Mouse (Mus musculus): ENCODE measurements around the gene Gdpgp1. TPM values are rescaled to one million over a fixed set of nuclear protein-coding genes. Genes with fewer than 3 reads are reported as not detected.

Gdpgp1 gene
- polyA plus RNA-seq, 1 experiment from 2014 or later, result 2.4 TPM

- Histone ChIP-seq H3K4me1 (replicated peaks) (peaks cover 54% of the 10 kb centered on the region), H3K27me3 (no peaks in the 10 kb centered on the region), H3K9me3 (replicated peaks) (no peaks in the 10 kb centered on the region), H3K36me3 (peaks cover 36% of the 10 kb centered on the region), H3K27ac (0 out of 2 replicates have a peak overlapping the region, but pooled peaks have one; percentile 11), H3K4me2 (peak overlapping the region; percentile 92), H3K9ac (peak overlapping the region; percentile 90; the same call in 1 of the 2 replicates), H3K4me3 (replicated peaks) (no peak overlapping the region)
- no peak for DNase-seq
- ATAC-seq (ENCODE audit: low read depth), result no peak
- 57% methylated on average over 6 of the region's 6 CpGs for WGBS (ENCODE audit: insufficient replicate concordance)
Observed at GRCm38 (mm10) chr7:80230196-80230595, 2.5 kb upstream of the Gdpgp1 start.

DNA sequence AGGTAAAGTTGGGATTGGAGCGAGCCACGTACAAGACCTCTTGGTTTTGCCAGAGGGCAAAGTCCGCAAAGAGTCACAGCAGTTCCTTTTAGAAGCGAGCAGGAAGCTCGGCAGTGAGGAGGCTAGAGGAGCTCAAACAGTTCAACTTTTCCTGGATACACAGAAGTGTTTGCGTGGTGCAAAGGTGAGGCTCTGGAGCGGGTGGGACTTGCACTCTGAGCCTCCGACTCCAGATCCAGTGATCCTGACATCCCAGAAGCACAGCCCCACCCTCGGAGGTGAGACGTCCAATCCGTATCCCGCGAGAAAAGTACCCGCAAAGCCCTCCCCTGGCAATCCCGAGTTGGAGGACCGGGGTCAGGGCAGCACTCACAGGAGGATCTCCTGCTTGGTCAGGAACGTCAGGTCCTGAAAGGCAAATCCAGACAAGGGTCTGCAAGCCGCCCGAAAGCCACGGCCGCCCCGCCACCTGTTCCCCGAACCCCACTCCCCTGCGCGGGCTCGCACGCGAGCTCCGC lies 635 bp upstream of the Gdpgp1 start:
- peaks cover 18% of the 10 kb centered on the region for H3K36me3 ChIP-seq
- H3K27me3 ChIP-seq, result no peaks in the 10 kb centered on the region
- H3K27ac ChIP-seq, result peak overlapping the region; percentile 93
- H3K4me1 ChIP-seq (replicated peaks), result peaks cover 58% of the 10 kb centered on the region
- peak; percentile 33 for ATAC-seq (ENCODE audit: low read depth)
- H3K4me2 ChIP-seq, result peak overlapping the region; percentile 92
- peak overlapping the region; percentile 77 for H3K4me3 ChIP-seq (replicated peaks)
- H3K9ac ChIP-seq, result peak overlapping the region; percentile 90
- DNase-seq, result no peak
- no peaks in the 10 kb centered on the region for H3K9me3 ChIP-seq (replicated peaks)
- 1% methylated on average over 29 of the region's 29 CpGs for WGBS (ENCODE audit: insufficient replicate concordance)

GRCm38 (mm10) chr7:80233799-80234198 lies 1.1 kb downstream of the Gdpgp1 start:
- 38% methylated on average over 9 of the region's 9 CpGs for WGBS (ENCODE audit: insufficient replicate concordance)
- Histone ChIP-seq H3K27ac (peak overlapping the region; percentile 58), H3K9ac (peak overlapping the region; percentile 79), H3K4me1 (replicated peaks) (peaks cover 53% of the 10 kb centered on the region), H3K4me2 (peak overlapping the region; percentile 96), H3K4me3 (replicated peaks) (peak overlapping the region; percentile 77), H3K27me3 (no peaks in the 10 kb centered on the region), H3K9me3 (replicated peaks) (no peaks in the 10 kb centered on the region), H3K36me3 (peaks cover 13% of the 10 kb centered on the region)
- no peak for ATAC-seq (ENCODE audit: low read depth)
- DNase-seq, result no peak

DNA sequence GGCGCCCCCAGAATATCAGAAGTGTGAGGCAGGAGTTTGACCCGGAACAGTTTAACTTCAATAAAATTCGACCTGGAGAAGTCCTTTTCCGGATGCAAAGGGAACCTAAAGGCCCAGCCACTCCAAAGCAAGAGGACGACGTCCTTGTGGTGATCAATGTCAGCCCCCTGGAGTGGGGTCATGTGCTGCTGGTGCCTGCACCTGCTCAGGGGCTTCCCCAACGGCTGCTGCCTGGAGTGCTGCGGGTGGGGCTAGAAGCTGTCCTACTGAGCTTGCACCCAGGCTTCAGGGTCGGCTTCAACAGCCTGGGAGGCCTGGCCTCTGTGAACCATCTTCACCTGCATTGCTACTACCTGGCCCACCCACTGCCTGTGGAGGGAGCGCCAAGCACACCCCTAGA lies 5.9 kb downstream of the Gdpgp1 start:
- H3K27me3 ChIP-seq, result no peaks in the 10 kb centered on the region
- H3K4me3 ChIP-seq (replicated peaks), result no peak overlapping the region
- DNase-seq, result no peak
- WGBS (ENCODE audit: insufficient replicate concordance), result 80% methylated on average over 10 of the region's 10 CpGs
- no peaks in the 10 kb centered on the region for H3K9me3 ChIP-seq (replicated peaks)
- H3K36me3 ChIP-seq, result peaks cover 36% of the 10 kb centered on the region
- H3K27ac ChIP-seq, result no peak overlapping the region
- no peak for ATAC-seq (ENCODE audit: low read depth)
- H3K4me1 ChIP-seq (replicated peaks), result peaks cover 19% of the 10 kb centered on the region
- no peak overlapping the region for H3K9ac ChIP-seq
- no peak overlapping the region for H3K4me2 ChIP-seq

GRCm38 (mm10) chr7:80241661-80242060 lies 9.0 kb downstream of the Gdpgp1 start:
- Histone ChIP-seq H3K36me3 (peaks cover 36% of the 10 kb centered on the region), H3K4me3 (replicated peaks) (no peak overlapping the region), H3K9me3 (replicated peaks) (no peaks in the 10 kb centered on the region), H3K4me1 (replicated peaks) (peaks cover 9% of the 10 kb centered on the region), H3K9ac (no peak overlapping the region), H3K27me3 (no peaks in the 10 kb centered on the region), H3K27ac (no peak overlapping the region), H3K4me2 (no peak overlapping the region)
- ATAC-seq (ENCODE audit: low read depth) (no peak), DNase-seq (no peak)
- 78% methylated on average over 4 of the region's 4 CpGs for WGBS (ENCODE audit: insufficient replicate concordance)

DNA sequence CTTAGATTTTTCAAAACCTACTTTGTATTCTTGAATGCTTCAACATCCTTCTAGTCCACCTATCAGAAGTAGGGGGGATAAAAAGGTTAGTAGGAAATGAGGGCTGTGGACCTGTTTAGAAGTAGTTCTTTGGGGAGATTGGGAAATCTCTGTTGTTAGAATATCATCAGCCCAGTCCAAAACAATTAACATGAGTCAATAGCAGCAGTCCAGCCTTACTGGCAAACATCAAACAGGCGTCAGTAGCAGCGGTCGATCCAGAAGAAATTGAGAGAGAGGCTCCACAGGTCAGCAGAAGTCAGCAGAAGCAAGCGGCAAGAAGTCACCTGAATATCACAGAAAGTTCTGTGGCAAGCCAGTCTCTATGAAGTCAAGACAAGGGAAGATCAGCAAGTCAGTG lies 12.2 kb downstream of the Gdpgp1 start:
- no peak overlapping the region for H3K27ac ChIP-seq
- peaks cover 15% of the 10 kb centered on the region for H3K4me1 ChIP-seq (replicated peaks)
- H3K36me3 ChIP-seq, result peaks cover 14% of the 10 kb centered on the region
- H3K4me3 ChIP-seq (replicated peaks), result no peak overlapping the region
- H3K27me3 ChIP-seq, result peaks cover 3% of the 10 kb centered on the region; the same call in 1 of the 2 replicates
- ATAC-seq (ENCODE audit: low read depth) (no peak), DNase-seq (no peak)
- H3K9ac ChIP-seq, result no peak overlapping the region
- WGBS (ENCODE audit: insufficient replicate concordance), result 87% methylated on average over 4 of the region's 4 CpGs
- H3K4me2 ChIP-seq, result no peak overlapping the region
- H3K9me3 ChIP-seq (replicated peaks), result no peaks in the 10 kb centered on the region

- under 1% methylated on average over 48 of the region's 48 CpGs for WGBS (ENCODE audit: insufficient replicate concordance)
- H3K9ac ChIP-seq, result peak within 1 kb of the TSS; percentile 82
- H3K9me3 ChIP-seq (replicated peaks), result no peaks in the 10 kb centered on the region
- ATAC-seq (ENCODE audit: low read depth) (peak; percentile 94), DNase-seq (peak; percentile 97)
- no peaks in the 10 kb centered on the region for H3K36me3 ChIP-seq
- peak within 1 kb of the TSS; percentile 80 for H3K4me2 ChIP-seq
- H3K4me3 ChIP-seq (replicated peaks), result peak within 1 kb of the TSS; percentile 74
- H3K4me1 ChIP-seq (replicated peaks), result peaks cover 15% of the 10 kb centered on the region
- H3K27me3 ChIP-seq, result peaks cover 3% of the 10 kb centered on the region; the same call in 1 of the 2 replicates
- peak within 1 kb of the TSS; percentile 77 for H3K27ac ChIP-seq
Observed at GRCm38 (mm10) chr7:80246148-80246721, 13.6 kb downstream of the Gdpgp1 start, which contains the start of gene Ttll13. TSS of gene Ttll13 (plus strand) at chr7:80246376.

DNA sequence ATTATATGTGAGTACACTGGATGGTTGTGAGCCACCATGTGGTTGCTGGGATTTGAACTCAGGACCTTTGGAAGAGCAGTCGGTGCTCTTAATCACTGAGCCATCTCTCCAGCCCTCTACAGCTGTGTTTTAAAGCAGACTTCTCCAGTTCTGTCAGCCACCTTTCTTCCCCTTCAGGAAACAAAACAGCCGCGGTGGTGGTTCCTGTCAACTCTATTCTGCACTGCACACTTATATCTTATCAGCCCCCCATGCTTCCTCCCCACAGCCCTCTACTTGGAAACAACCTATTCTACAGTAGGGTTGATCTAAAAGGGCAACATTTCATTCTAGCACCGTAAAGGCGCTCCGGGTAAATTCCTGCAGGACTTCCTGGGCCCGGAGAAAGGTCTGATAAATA lies 14.2 kb downstream of the Gdpgp1 start:
- peak overlapping the region; percentile 80 for H3K4me2 ChIP-seq
- no peaks in the 10 kb centered on the region for H3K9me3 ChIP-seq (replicated peaks)
- WGBS (ENCODE audit: insufficient replicate concordance), result 15% methylated on average over 7 of the region's 7 CpGs
- peak overlapping the region; percentile 82 for H3K9ac ChIP-seq
- no peaks in the 10 kb centered on the region for H3K36me3 ChIP-seq
- DNase-seq (no peak), ATAC-seq (ENCODE audit: low read depth) (no peak)
- H3K27ac ChIP-seq, result no peak overlapping the region; the same call in 1 of the 2 replicates
- H3K4me1 ChIP-seq (replicated peaks), result peaks cover 15% of the 10 kb centered on the region
- peak overlapping the region; percentile 74 for H3K4me3 ChIP-seq (replicated peaks)
- peaks cover 3% of the 10 kb centered on the region; the same call in 1 of the 2 replicates for H3K27me3 ChIP-seq

GRCm38 (mm10) chr7:80252437-80252836 lies 19.8 kb downstream of the Gdpgp1 start:
- no peak overlapping the region for H3K27ac ChIP-seq
- H3K9me3 ChIP-seq (replicated peaks), result no peaks in the 10 kb centered on the region
- no peak for ATAC-seq (ENCODE audit: low read depth)
- DNase-seq, result no peak
- peaks cover 3% of the 10 kb centered on the region; the same call in 1 of the 2 replicates for H3K27me3 ChIP-seq
- H3K36me3 ChIP-seq, result no peaks in the 10 kb centered on the region
- H3K4me2 ChIP-seq, result no peak overlapping the region
- H3K4me3 ChIP-seq (replicated peaks), result no peak overlapping the region
- peaks cover 10% of the 10 kb centered on the region for H3K4me1 ChIP-seq (replicated peaks)
- H3K9ac ChIP-seq, result no peak overlapping the region
- WGBS (ENCODE audit: insufficient replicate concordance), result 75% methylated on average over 7 of the region's 7 CpGs

- Histone ChIP-seq H3K9me3 (replicated peaks) (no peaks in the 10 kb centered on the region), H3K4me3 (replicated peaks) (no peak overlapping the region), H3K4me2 (no peak overlapping the region), H3K27me3 (peaks cover 3% of the 10 kb centered on the region; the same call in 1 of the 2 replicates), H3K27ac (no peak overlapping the region), H3K36me3 (no peaks in the 10 kb centered on the region), H3K9ac (no peak overlapping the region), H3K4me1 (replicated peaks) (peaks cover 13% of the 10 kb centered on the region)
- WGBS (ENCODE audit: insufficient replicate concordance), result 38% methylated on average over 11 of the region's 11 CpGs
- ATAC-seq (ENCODE audit: low read depth) (peak; percentile 29; the same call in 1 of the 2 replicates), DNase-seq (no peak)
Observed at GRCm38 (mm10) chr7:80252886-80253285, 20.2 kb downstream of the Gdpgp1 start.

DNA sequence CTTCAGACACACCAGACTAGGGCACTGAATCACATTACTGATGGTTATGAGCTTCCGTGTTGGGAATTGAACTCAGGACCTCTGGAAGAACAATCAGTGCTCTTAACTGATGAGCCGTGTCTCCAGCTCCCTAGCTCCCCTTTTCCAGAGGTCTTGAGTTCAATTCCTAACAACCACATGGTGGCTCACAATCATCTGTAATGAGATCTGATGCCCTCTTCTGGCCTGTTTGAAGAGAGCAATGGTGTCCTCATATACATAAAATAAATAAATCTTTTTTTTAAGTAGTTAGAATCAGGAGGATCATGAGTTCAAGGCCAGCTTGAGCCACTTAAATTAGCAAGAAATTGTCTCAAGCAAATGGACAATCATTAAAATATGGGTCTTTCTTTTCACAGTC lies 23.3 kb downstream of the Gdpgp1 start:
- DNase-seq (no peak), ATAC-seq (ENCODE audit: low read depth) (no peak)
- Histone ChIP-seq H3K9me3 (replicated peaks) (0 out of 2 replicates have a peak, but pooled peaks cover 4% of the 10 kb centered on the region), H3K4me1 (replicated peaks) (peaks cover 24% of the 10 kb centered on the region), H3K4me3 (replicated peaks) (no peak overlapping the region), H3K27ac (no peak overlapping the region), H3K9ac (no peak overlapping the region), H3K4me2 (no peak overlapping the region), H3K36me3 (no peaks in the 10 kb centered on the region), H3K27me3 (peaks cover 11% of the 10 kb centered on the region; the same call in 1 of the 2 replicates)
- WGBS (ENCODE audit: insufficient replicate concordance), result 64% methylated on average over 2 of the region's 2 CpGs

All from liver, embryonic 13.5 days (tissue).